Mouse (Mus musculus): ENCODE measurements around the gene Ifngr2. TPM values are rescaled to one million over a fixed set of nuclear protein-coding genes. Genes with fewer than 3 reads are reported as not detected.

Gene Ifngr2
- polyA plus RNA-seq, 1 experiment from 2014 or later, result 44.2 TPM

- Histone ChIP-seq H3K4me2 (no peak overlapping the region), H3K27ac (no peak overlapping the region), H3K4me1 (replicated peaks) (peaks cover 15% of the 10 kb centered on the region), H3K36me3 (no peaks in the 10 kb centered on the region), H3K27me3 (peaks cover 5% of the 10 kb centered on the region), H3K9ac (replicated peaks) (no peak overlapping the region), H3K9me3 (no peaks in the 10 kb centered on the region), H3K4me3 (replicated peaks) (no peak overlapping the region)
- no peak for ATAC-seq (ENCODE audit: insufficient number of reproducible peaks, insufficient read depth, low FRiP score, low TSS enrichment, low read depth)
- WGBS, result 78% methylated on average over 3 of the region's 3 CpGs
Observed at GRCm38 (mm10) chr16:91537065-91537464, 9.8 kb upstream of the Ifngr2 start.

DNA sequence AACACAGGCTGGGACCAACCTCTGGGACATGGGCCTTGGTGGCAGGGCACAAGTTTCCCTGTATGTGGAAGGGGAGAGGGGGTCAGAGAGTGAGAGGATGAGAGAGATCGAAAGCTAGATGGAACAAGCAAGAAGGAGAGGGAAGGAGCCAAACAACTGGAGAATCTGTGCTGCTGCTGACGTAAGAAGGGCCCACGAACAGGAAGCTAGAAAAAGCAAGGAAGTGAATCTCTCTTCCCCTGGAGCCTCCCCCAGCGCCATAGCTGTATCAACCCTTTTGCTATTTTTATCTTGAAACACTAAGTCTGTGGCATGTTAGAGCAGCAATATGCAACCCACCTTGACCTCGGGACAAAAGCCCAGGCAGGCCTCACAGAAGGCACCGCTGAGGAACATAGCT lies 8.8 kb upstream of the Ifngr2 start:
- no peak overlapping the region for H3K9ac ChIP-seq (replicated peaks)
- ATAC-seq (ENCODE audit: insufficient number of reproducible peaks, insufficient read depth, low FRiP score, low TSS enrichment, low read depth), result no peak
- H3K36me3 ChIP-seq, result no peaks in the 10 kb centered on the region
- H3K4me2 ChIP-seq, result no peak overlapping the region
- no peak overlapping the region; the same call in 1 of the 2 replicates for H3K27ac ChIP-seq
- no peaks in the 10 kb centered on the region for H3K9me3 ChIP-seq
- H3K4me1 ChIP-seq (replicated peaks), result peaks cover 8% of the 10 kb centered on the region
- H3K27me3 ChIP-seq, result peaks cover 5% of the 10 kb centered on the region
- WGBS, result 75% methylated on average over 6 of the region's 6 CpGs
- no peak overlapping the region for H3K4me3 ChIP-seq (replicated peaks)

DNA sequence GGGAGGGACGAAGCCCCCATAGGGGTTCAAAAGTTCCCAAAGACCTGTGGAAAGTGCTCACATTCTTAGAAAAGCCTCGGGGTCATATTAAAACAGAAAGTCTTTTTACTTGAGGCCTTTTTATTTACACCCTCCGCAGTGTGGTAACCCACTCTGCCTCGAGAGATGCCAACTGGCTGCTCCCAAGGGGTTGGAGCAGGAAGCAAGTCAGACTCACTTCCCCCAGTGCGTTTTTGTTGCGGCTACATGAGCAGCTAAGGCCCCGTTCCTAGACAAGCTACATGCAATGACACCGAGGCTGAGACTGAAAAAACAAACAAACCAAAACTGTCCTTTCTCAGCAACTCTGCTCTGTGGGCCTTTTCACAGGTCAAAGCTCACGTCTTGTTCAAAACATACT lies 8.4 kb upstream of the Ifngr2 start:
- 57% methylated on average over 9 of the region's 9 CpGs for WGBS
- peaks cover 7% of the 10 kb centered on the region; the same call in 1 of the 2 replicates for H3K4me1 ChIP-seq (replicated peaks)
- no peak overlapping the region for H3K4me3 ChIP-seq (replicated peaks)
- H3K9me3 ChIP-seq, result no peaks in the 10 kb centered on the region
- no peak overlapping the region for H3K4me2 ChIP-seq
- ATAC-seq (ENCODE audit: insufficient number of reproducible peaks, insufficient read depth, low FRiP score, low TSS enrichment, low read depth), result no peak
- no peaks in the 10 kb centered on the region for H3K36me3 ChIP-seq
- H3K27ac ChIP-seq, result no peak overlapping the region
- no peak overlapping the region for H3K9ac ChIP-seq (replicated peaks)
- peaks cover 5% of the 10 kb centered on the region; the same call in 1 of the 2 replicates for H3K27me3 ChIP-seq

GRCm38 (mm10) chr16:91541573-91542081 lies 5.2 kb upstream of the Ifngr2 start:
- ATAC-seq (ENCODE audit: insufficient number of reproducible peaks, insufficient read depth, low FRiP score, low TSS enrichment, low read depth), result no peak
- Histone ChIP-seq H3K27ac (no peak overlapping the region), H3K9me3 (no peaks in the 10 kb centered on the region), H3K4me2 (peak overlapping the region; percentile 35), H3K9ac (replicated peaks) (no peak overlapping the region), H3K4me3 (replicated peaks) (no peak overlapping the region), H3K36me3 (no peaks in the 10 kb centered on the region), H3K27me3 (no peaks in the 10 kb centered on the region), H3K4me1 (replicated peaks) (peaks cover 16% of the 10 kb centered on the region)
- WGBS, result 37% methylated on average over 10 of the region's 10 CpGs

DNA sequence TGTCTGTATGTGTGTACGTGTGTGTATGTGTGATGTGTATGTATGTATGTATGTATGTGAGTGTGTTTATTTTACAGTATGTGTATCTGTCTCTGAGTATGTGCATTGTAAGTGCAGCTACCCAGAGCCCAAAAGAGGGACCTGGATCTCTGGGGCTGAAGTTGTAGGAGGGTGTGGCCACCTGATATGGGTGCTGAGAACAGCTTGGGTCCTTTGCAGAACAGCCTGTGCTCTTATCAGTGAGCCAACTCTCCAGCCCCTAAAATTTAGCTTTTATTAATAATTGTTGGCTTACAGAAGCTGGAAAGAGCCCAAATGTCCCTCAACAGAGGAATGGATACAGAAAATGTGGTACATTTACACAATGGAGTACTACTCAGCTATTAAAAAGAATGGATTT lies 3.3 kb upstream of the Ifngr2 start:
- whole genome bisulfite sequencing, result 88% methylated on average over 1 of the region's 1 CpGs
- no peak overlapping the region for H3K4me2 ChIP-seq
- H3K9ac ChIP-seq (replicated peaks), result no peak overlapping the region
- no peaks in the 10 kb centered on the region for H3K9me3 ChIP-seq
- ATAC-seq (ENCODE audit: insufficient number of reproducible peaks, insufficient read depth, low FRiP score, low TSS enrichment, low read depth), result no peak
- peaks cover 27% of the 10 kb centered on the region for H3K4me1 ChIP-seq (replicated peaks)
- H3K36me3 ChIP-seq, result no peaks in the 10 kb centered on the region
- no peak overlapping the region for H3K27ac ChIP-seq
- no peaks in the 10 kb centered on the region for H3K27me3 ChIP-seq
- no peak overlapping the region for H3K4me3 ChIP-seq (replicated peaks)

- Histone ChIP-seq H3K4me1 (replicated peaks) (peaks cover 37% of the 10 kb centered on the region), H3K9ac (replicated peaks) (no peak overlapping the region), H3K36me3 (no peaks in the 10 kb centered on the region), H3K27me3 (no peaks in the 10 kb centered on the region), H3K27ac (no peak overlapping the region), H3K4me2 (no peak overlapping the region), H3K4me3 (replicated peaks) (no peak overlapping the region), H3K9me3 (no peaks in the 10 kb centered on the region)
- no peak for ATAC-seq (ENCODE audit: insufficient number of reproducible peaks, insufficient read depth, low FRiP score, low TSS enrichment, low read depth)
- 53% methylated on average over 10 of the region's 10 CpGs for WGBS
Observed at GRCm38 (mm10) chr16:91545597-91546281, 1.1 kb upstream of the Ifngr2 start.

DNA sequence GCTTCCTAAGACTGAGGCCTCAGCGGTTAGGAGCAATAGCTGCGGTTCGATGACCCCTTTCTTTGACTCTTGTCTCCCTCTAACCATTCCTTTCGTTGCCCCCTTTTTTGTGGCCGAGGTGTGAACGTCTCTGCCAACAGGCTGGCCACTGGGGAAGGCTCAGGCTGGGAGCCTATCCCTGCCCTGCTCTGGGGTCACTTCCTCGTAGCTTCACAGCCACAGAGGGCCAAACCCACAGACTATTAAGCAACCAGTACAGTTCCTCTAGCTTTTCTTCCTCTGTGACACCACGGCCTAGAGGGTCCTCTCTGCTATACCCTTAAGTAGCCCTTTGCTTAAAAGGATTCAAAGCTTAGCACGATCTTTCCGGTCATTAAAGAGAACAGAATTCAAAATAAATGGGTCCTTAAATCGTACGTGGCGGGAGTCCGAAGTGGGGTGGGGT lies 459 bp upstream of the Ifngr2 start:
- Histone ChIP-seq H3K36me3 (no peaks in the 10 kb centered on the region), H3K4me2 (peak overlapping the region; percentile 77), H3K4me3 (replicated peaks) (peak overlapping the region; percentile 91), H3K27me3 (no peaks in the 10 kb centered on the region), H3K9ac (replicated peaks) (peak overlapping the region; percentile 97; the same call in 1 of the 2 replicates), H3K9me3 (no peaks in the 10 kb centered on the region), H3K4me1 (replicated peaks) (peaks cover 34% of the 10 kb centered on the region), H3K27ac (peak overlapping the region; percentile 35; the same call in 1 of the 2 replicates)
- 11% methylated on average over 14 of the region's 14 CpGs for WGBS
- peak; percentile 52; the same call in 1 of the 2 replicates for ATAC-seq (ENCODE audit: insufficient number of reproducible peaks, insufficient read depth, low FRiP score, low TSS enrichment, low read depth)

GRCm38 (mm10) chr16:91547974-91548373 lies 1.1 kb downstream of the Ifngr2 start:
- Histone ChIP-seq H3K4me3 (replicated peaks) (peak overlapping the region; percentile 91), H3K4me1 (replicated peaks) (peaks cover 30% of the 10 kb centered on the region), H3K36me3 (peaks cover 6% of the 10 kb centered on the region; the same call in 1 of the 2 replicates), H3K9ac (replicated peaks) (peak overlapping the region; percentile 97; the same call in 1 of the 2 replicates), H3K27me3 (no peaks in the 10 kb centered on the region), H3K27ac (no peak overlapping the region), H3K9me3 (no peaks in the 10 kb centered on the region), H3K4me2 (peak overlapping the region; percentile 77)
- 28% methylated on average over 5 of the region's 5 CpGs for WGBS
- no peak for ATAC-seq (ENCODE audit: insufficient number of reproducible peaks, insufficient read depth, low FRiP score, low TSS enrichment, low read depth)

DNA sequence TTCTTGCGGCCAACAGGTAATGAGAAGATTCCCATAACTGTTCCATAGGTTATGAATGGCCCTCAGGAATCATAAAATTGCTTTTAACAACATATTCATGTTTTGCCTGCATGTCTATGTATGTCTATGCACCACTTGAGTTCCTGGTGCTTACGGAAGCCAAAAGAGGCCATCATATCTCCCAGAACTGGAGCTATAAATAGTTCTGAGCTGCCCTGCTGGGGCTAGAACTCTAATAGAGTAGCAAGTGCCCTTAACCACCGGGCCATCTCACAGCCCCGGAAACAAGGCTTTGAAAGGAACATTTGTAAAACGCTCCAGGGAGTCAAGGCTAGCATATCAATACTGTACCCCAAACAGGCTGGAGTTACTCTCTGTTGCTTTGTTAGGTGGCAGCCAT lies 1.7 kb downstream of the Ifngr2 start:
- Histone ChIP-seq H3K4me3 (replicated peaks) (peak overlapping the region; percentile 15), H3K27ac (no peak overlapping the region), H3K4me2 (peak overlapping the region; percentile 37), H3K9me3 (no peaks in the 10 kb centered on the region), H3K9ac (replicated peaks) (no peak overlapping the region), H3K36me3 (peaks cover 6% of the 10 kb centered on the region; the same call in 1 of the 2 replicates), H3K4me1 (replicated peaks) (peaks cover 33% of the 10 kb centered on the region), H3K27me3 (no peaks in the 10 kb centered on the region)
- WGBS, result 39% methylated on average over 5 of the region's 5 CpGs
- ATAC-seq (ENCODE audit: insufficient number of reproducible peaks, insufficient read depth, low FRiP score, low TSS enrichment, low read depth), result no peak

DNA sequence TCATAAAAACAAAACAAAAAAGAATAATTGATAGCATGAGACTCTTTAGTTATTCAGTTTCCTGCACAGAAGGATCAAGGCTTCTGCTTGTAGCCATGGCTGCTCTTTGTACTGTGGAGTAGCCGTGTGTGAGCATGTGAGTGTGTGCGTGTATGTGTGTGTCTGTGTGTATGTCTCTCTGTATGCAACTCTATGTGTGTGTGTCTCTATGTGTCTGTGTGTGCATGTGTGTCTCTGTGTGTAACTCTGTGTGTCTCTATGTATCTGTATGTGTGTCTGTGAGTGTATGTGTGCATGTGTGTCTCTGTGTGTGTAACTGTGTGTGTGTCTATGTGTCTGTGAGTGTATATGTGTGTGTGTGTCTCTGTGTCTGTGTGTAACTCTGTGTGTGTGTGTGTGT lies 2.1 kb downstream of the Ifngr2 start:
- Histone ChIP-seq H3K4me3 (replicated peaks) (peak overlapping the region; percentile 15; the same call in 1 of the 2 replicates), H3K27me3 (no peaks in the 10 kb centered on the region), H3K9ac (replicated peaks) (no peak overlapping the region), H3K4me2 (peak overlapping the region; percentile 37), H3K36me3 (peaks cover 6% of the 10 kb centered on the region; the same call in 1 of the 2 replicates), H3K4me1 (replicated peaks) (peaks cover 37% of the 10 kb centered on the region), H3K9me3 (no peaks in the 10 kb centered on the region), H3K27ac (no peak overlapping the region)
- WGBS, result 76% methylated on average over 2 of the region's 2 CpGs
- no peak for ATAC-seq (ENCODE audit: insufficient number of reproducible peaks, insufficient read depth, low FRiP score, low TSS enrichment, low read depth)

DNA sequence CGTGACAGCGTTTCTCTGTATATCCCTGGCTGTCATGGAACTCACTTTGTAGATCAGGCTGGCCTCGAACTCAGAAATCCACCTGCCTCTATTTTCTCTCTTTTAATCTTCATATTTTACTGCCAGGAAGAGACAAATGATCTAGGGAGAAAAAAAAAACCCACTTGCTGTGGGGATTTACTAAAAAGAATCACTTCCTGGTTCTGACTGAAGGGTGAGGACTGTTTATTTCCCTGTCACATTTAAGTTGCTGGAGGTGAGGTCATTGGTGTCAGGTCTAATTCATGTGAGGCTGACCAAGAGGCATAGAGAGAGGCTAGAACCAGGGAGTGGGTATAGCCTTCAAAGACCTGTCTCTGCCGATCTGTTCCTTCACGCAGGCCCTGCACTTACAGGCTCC lies 2.7 kb downstream of the Ifngr2 start:
- peaks cover 39% of the 10 kb centered on the region for H3K4me1 ChIP-seq (replicated peaks)
- H3K9ac ChIP-seq (replicated peaks), result no peak overlapping the region
- no peak overlapping the region for H3K4me2 ChIP-seq
- no peak overlapping the region for H3K4me3 ChIP-seq (replicated peaks)
- WGBS, result 60% methylated on average over 5 of the region's 5 CpGs
- peaks cover 6% of the 10 kb centered on the region; the same call in 1 of the 2 replicates for H3K36me3 ChIP-seq
- H3K9me3 ChIP-seq, result no peaks in the 10 kb centered on the region
- H3K27ac ChIP-seq, result no peak overlapping the region
- H3K27me3 ChIP-seq, result no peaks in the 10 kb centered on the region
- no peak for ATAC-seq (ENCODE audit: insufficient number of reproducible peaks, insufficient read depth, low FRiP score, low TSS enrichment, low read depth)

All from limb, embryonic 12.5 days (tissue).